ENCODE assay signal across 24 mouse cellular contexts in the genomic region with DNA sequence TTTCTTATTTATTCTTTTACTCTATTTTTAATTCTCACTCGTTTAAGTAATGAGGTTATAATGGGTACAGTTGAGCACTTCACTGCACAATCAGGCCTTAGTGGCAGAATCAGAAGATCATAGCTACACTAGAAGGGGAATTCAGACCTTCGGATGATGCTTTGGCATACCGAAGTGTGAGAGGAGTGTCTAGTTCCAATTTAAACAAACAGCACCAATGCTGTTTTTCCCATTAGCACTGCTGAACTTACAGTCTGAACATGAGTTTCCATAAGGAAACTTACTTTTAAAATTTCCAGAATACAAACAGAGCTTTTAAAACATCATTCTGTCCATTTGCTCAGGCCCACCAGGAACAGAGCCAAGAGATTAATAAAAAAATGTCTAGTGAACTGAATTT. TPM values are rescaled to one million over a fixed set of nuclear protein-coding genes. Genes with fewer than 3 reads are reported as not detected.
DNase-seq lines count a peak whose midpoint lies in the region; ATAC-seq and TF ChIP-seq lines count a peak whose summit lies in the region.
"Had no signal": no experiment of that assay in that cellular context is flagged by ENCODE, and none has a peak within 500 bp of the region (broad histone marks: within the 10 kb centered on the region; RNA-seq: fewer than 3 reads in every experiment).

No protein-coding gene starts in this region.

- H3K4me3 ChIP-seq in embryonic facial prominence, embryonic 14.5 days (ENCODE audit: low read depth, low read length), result no peak overlapping the region
- no peak overlapping the region for H3K4me3 ChIP-seq in embryonic facial prominence, embryonic 10.5 days
- H3K4me3 ChIP-seq in embryonic fibroblast, embryonic 13.5 days (ENCODE audit: insufficient read depth, low read length), result no peak overlapping the region
- H3K4me3 ChIP-seq in limb, embryonic 15.5 days, result no peak overlapping the region
- H3K4me3 ChIP-seq: embryonic facial prominence, embryonic 13.5 days; erythroblast, embryonic 14.5 days; forebrain, embryonic 10.5 days; forebrain, embryonic 13.5 days; forebrain, embryonic 15.5 days had no signal

- no peak overlapping the region for H3K9ac ChIP-seq in embryonic facial prominence, embryonic 14.5 days (ENCODE audit: low read depth, low read length)
- no peak overlapping the region for H3K9ac ChIP-seq in limb, embryonic 15.5 days
- H3K9ac ChIP-seq: embryonic facial prominence, embryonic 13.5 days; forebrain, embryonic 13.5 days; forebrain, embryonic 15.5 days; forebrain, postnatal 0 days had no signal

- ATAC-seq in embryonic facial prominence, embryonic 14.5 days (ENCODE audit: low read depth), result no peak
- peak; percentile 62; the same call in 1 of the 2 replicates for ATAC-seq in limb, embryonic 15.5 days (ENCODE audit: insufficient number of reproducible peaks, low FRiP score, low TSS enrichment, low read depth)
- ATAC-seq: CD4-positive, CD25-positive, alpha-beta regulatory T cell, adult 4 months; forebrain, embryonic 13.5 days; forebrain, embryonic 15.5 days; forebrain, postnatal 0 days; Patski had no signal

- no peak for TF ChIP-seq CTCF in embryonic fibroblast, embryonic 13.5 days (IDR thresholded peaks at IDR 0.05; ENCODE audit: borderline replicate concordance, insufficient read depth, low read length)

- H3K4me2 ChIP-seq in embryonic facial prominence, embryonic 14.5 days (ENCODE audit: low read depth, low read length), result no peak overlapping the region
- no peak overlapping the region for H3K4me2 ChIP-seq in limb, embryonic 15.5 days
- H3K4me2 ChIP-seq: embryonic facial prominence, embryonic 13.5 days; forebrain, embryonic 13.5 days; forebrain, embryonic 15.5 days had no signal

- H3K4me1 ChIP-seq in embryonic facial prominence, embryonic 14.5 days (ENCODE audit: control insufficient read depth, insufficient read depth, low read length), result 0 out of 2 replicates have a peak, but pooled peaks cover 3% of the 10 kb centered on the region
- no peaks in the 10 kb centered on the region for H3K4me1 ChIP-seq in embryonic facial prominence, embryonic 10.5 days
- H3K4me1 ChIP-seq in embryonic fibroblast, embryonic 13.5 days (ENCODE audit: control insufficient read depth, insufficient read depth, low read length), result no peaks in the 10 kb centered on the region
- no peaks in the 10 kb centered on the region for H3K4me1 ChIP-seq in limb, embryonic 15.5 days
- H3K4me1 ChIP-seq: embryonic facial prominence, embryonic 13.5 days; forebrain, embryonic 10.5 days; forebrain, embryonic 13.5 days; forebrain, embryonic 15.5 days had no signal

- no peak for TF ChIP-seq POLR2A in embryonic fibroblast, embryonic 13.5 days (IDR thresholded peaks at IDR 0.05; ENCODE audit: low read depth, low read length)

- no peak overlapping the region for H3K27ac ChIP-seq in embryonic facial prominence, embryonic 14.5 days (replicated peaks; ENCODE audit: low read depth, low read length)
- H3K27ac ChIP-seq in embryonic facial prominence, embryonic 10.5 days (replicated peaks), result no peak overlapping the region
- peak overlapping the region; percentile 26; the same call in 1 of the 2 replicates for H3K27ac ChIP-seq in embryonic fibroblast, embryonic 13.5 days (ENCODE audit: insufficient read depth, low read length)
- H3K27ac ChIP-seq in limb, embryonic 15.5 days, result peak overlapping the region; percentile 54
- H3K27ac ChIP-seq: embryonic facial prominence, embryonic 13.5 days; forebrain, embryonic 10.5 days; forebrain, embryonic 13.5 days; forebrain, embryonic 15.5 days had no signal

- H3K9me3 ChIP-seq in embryonic facial prominence, embryonic 14.5 days (ENCODE audit: control insufficient read depth, low read length), result no peaks in the 10 kb centered on the region
- no peaks in the 10 kb centered on the region for H3K9me3 ChIP-seq in embryonic facial prominence, embryonic 10.5 days
- no peaks in the 10 kb centered on the region for H3K9me3 ChIP-seq in limb, embryonic 15.5 days
- H3K9me3 ChIP-seq: embryonic facial prominence, embryonic 13.5 days; forebrain, embryonic 10.5 days; forebrain, embryonic 13.5 days; forebrain, embryonic 15.5 days; G1E had no signal

- no peaks in the 10 kb centered on the region for H3K36me3 ChIP-seq in embryonic facial prominence, embryonic 14.5 days (ENCODE audit: control insufficient read depth, insufficient read depth, low read length)
- no peaks in the 10 kb centered on the region for H3K36me3 ChIP-seq in embryonic facial prominence, embryonic 10.5 days (replicated peaks)
- no peaks in the 10 kb centered on the region for H3K36me3 ChIP-seq in limb, embryonic 15.5 days
- H3K36me3 ChIP-seq: embryonic facial prominence, embryonic 13.5 days; forebrain, embryonic 10.5 days; forebrain, embryonic 15.5 days; G1E had no signal

- peak; percentile 54 for DNase-seq in embryonic facial prominence, embryonic 14.5 days (ENCODE audit: low spot score)
- DNase-seq in embryonic facial prominence, embryonic 10.5 days (ENCODE audit: low spot score), result no peak
- DNase-seq in adrenal gland, adult 18-20 months (ENCODE audit: low spot score in 2 of 2), result no peak
- DNase-seq: adrenal gland, adult 8-10 months; adrenal gland, postnatal 14 days; adrenal gland, postnatal 36 days; B cell, adult 2 months; cerebellum, adult 11-12 months; cerebellum, adult 2 months; cerebellum, adult 9-10 months; cerebellum, postnatal 10 days; cerebellum, postnatal 25 days; forebrain, postnatal 0 days had no signal

- 69% methylated on average over 3 of the region's 3 CpGs for WGBS in embryonic facial prominence, embryonic 14.5 days
- 84% methylated on average over 3 of the region's 3 CpGs for WGBS in embryonic facial prominence, embryonic 10.5 days
- WGBS in limb, embryonic 15.5 days, result 53% methylated on average over 3 of the region's 3 CpGs

- no peaks in the 10 kb centered on the region for H3K27me3 ChIP-seq in embryonic facial prominence, embryonic 14.5 days (replicated peaks; ENCODE audit: control insufficient read depth, insufficient read depth, low read length)
- no peaks in the 10 kb centered on the region for H3K27me3 ChIP-seq in embryonic facial prominence, embryonic 10.5 days (replicated peaks; ENCODE audit: low read depth, poor library complexity, severe bottlenecking)
- no peaks in the 10 kb centered on the region for H3K27me3 ChIP-seq in limb, embryonic 15.5 days
- H3K27me3 ChIP-seq: CH12.LX; embryonic facial prominence, embryonic 13.5 days; forebrain, embryonic 13.5 days; forebrain, embryonic 15.5 days; Patski had no signal

RNA-seq across cellular contexts. Expression of a gene that starts 40.8 kb away (rescaled TPM):
- polyA plus RNA-seq in embryonic facial prominence, embryonic 14.5 days (2014; fragmentation: Nextera tagmentation; extraction: Ambion mirVana), result 24.3 and 26.0 TPM in 2 replicates
- 4.6 and 5.7 TPM in 2 replicates for polyA plus RNA-seq in embryonic facial prominence, embryonic 10.5 days (2016; fragmentation: Nextera tagmentation; extraction: Ambion mirVana)
- 81.1 and 208 TPM in 2 replicates for polyA plus RNA-seq in embryonic fibroblast, embryonic 13.5 days (2011; ENCODE audit: insufficient read length, low read depth, missing spikeins)
- 32.7 and 35.1 TPM in 2 replicates for polyA plus RNA-seq in limb, embryonic 15.5 days (2015; fragmentation: Nextera tagmentation; extraction: Ambion mirVana)
- total RNA-seq in adrenal gland, adult 18-20 months (2021), result 1 to 10 TPM; 1.2 to 1.8 TPM
- total RNA-seq: CH12.LX had no signal
- polyA plus RNA-seq: CD4-positive, CD25-positive, alpha-beta regulatory T cell, adult 4 months; erythroblast, embryonic 14.5 days; G1E had no signal

Comparison
In these comparisons a context has a peak if more than half of its experiments do, and no peak if none do; other contexts are left out.
1. H3K27ac ChIP-seq: peak in embryonic fibroblast, embryonic 13.5 days (single experiment) and limb, embryonic 15.5 days (single experiment); none in embryonic facial prominence, embryonic 14.5 days (single experiment) and embryonic facial prominence, embryonic 10.5 days (single experiment).